Mouse (Mus musculus): ENCODE data around the gene Klhdc10. TPM values are rescaled to one million over a fixed set of nuclear protein-coding genes. Genes with fewer than 3 reads are reported as not detected.

The Klhdc10 gene
- polyA plus RNA-seq, 1 experiment from 2014 or later = 6.0 TPM

GRCm38 (mm10) chr6:30465586-30465985 lies 63.9 kb downstream of the Klhdc10 start:
- TF ChIP-seq CTCF (IDR thresholded peaks at IDR 0.05; ENCODE audit: low read depth) (no peak), EP300 (optimal IDR thresholded peaks at IDR 0.05) (no peak)

GRCm38 (mm10) chr6:30468058-30468457 lies 66.4 kb downstream of the Klhdc10 start:
- no peaks in the 10 kb centered on the region for H3K27me3 ChIP-seq (ENCODE audit: control insufficient read depth, insufficient read depth, low read length)
- no peaks in the 10 kb centered on the region for H3K9me3 ChIP-seq (ENCODE audit: control insufficient read depth, low read length)
- ATAC-seq (ENCODE audit: low FRiP score, low TSS enrichment) = no peak
- H3K36me3 ChIP-seq (ENCODE audit: control insufficient read depth, insufficient read depth, low read length) = no peaks in the 10 kb centered on the region
- H3K27ac ChIP-seq (replicated peaks) = no peak overlapping the region
- no peak overlapping the region for H3K4me2 ChIP-seq (replicated peaks; ENCODE audit: low read depth)
- 66% methylated on average over 1 of the region's 1 CpGs for WGBS
- no peak overlapping the region for H3K9ac ChIP-seq (ENCODE audit: low read length)
- H3K4me3 ChIP-seq (ENCODE audit: low read depth, low read length) = no peak overlapping the region
- H3K4me1 ChIP-seq (replicated peaks; ENCODE audit: control insufficient read depth, insufficient read depth) = no peaks in the 10 kb centered on the region
- TF ChIP-seq CTCF (IDR thresholded peaks at IDR 0.05; ENCODE audit: low read depth) (no peak), EP300 (optimal IDR thresholded peaks at IDR 0.05) (no peak)
- DNase-seq (ENCODE audit: low spot score) = no peak

More at GRCm38 (mm10) chr6:30465586-30465985, 63.9 kb downstream of the Klhdc10 start:
- Histone ChIP-seq H3K4me2 (replicated peaks; ENCODE audit: low read depth) (no peak overlapping the region), H3K9ac (ENCODE audit: low read length) (no peak overlapping the region), H3K27ac (replicated peaks) (no peak overlapping the region), H3K9me3 (ENCODE audit: control insufficient read depth, low read length) (no peaks in the 10 kb centered on the region), H3K27me3 (ENCODE audit: control insufficient read depth, insufficient read depth, low read length) (no peaks in the 10 kb centered on the region), H3K36me3 (ENCODE audit: control insufficient read depth, insufficient read depth, low read length) (no peaks in the 10 kb centered on the region), H3K4me3 (ENCODE audit: low read depth, low read length) (no peak overlapping the region), H3K4me1 (replicated peaks; ENCODE audit: control insufficient read depth, insufficient read depth) (no peaks in the 10 kb centered on the region; the same call in 1 of the 2 replicates)
- 81% methylated on average over 11 of the region's 11 CpGs for WGBS
- no peak for DNase-seq (ENCODE audit: low spot score)
- no peak for ATAC-seq (ENCODE audit: low FRiP score, low TSS enrichment)

GRCm38 (mm10) chr6:30468684-30469083 lies 67.0 kb downstream of the Klhdc10 start:
- Histone ChIP-seq H3K27me3 (ENCODE audit: control insufficient read depth, insufficient read depth, low read length) (no peaks in the 10 kb centered on the region), H3K4me3 (ENCODE audit: low read depth, low read length) (no peak overlapping the region), H3K36me3 (ENCODE audit: control insufficient read depth, insufficient read depth, low read length) (no peaks in the 10 kb centered on the region), H3K4me2 (replicated peaks; ENCODE audit: low read depth) (no peak overlapping the region), H3K9me3 (ENCODE audit: control insufficient read depth, low read length) (no peaks in the 10 kb centered on the region), H3K27ac (replicated peaks) (no peak overlapping the region), H3K9ac (ENCODE audit: low read length) (no peak overlapping the region), H3K4me1 (replicated peaks; ENCODE audit: control insufficient read depth, insufficient read depth) (no peaks in the 10 kb centered on the region)
- no peak for TF ChIP-seq EP300 (optimal IDR thresholded peaks at IDR 0.05)
- peak; percentile 70 for TF ChIP-seq CTCF (IDR thresholded peaks at IDR 0.05; ENCODE audit: low read depth)
- DNase-seq (ENCODE audit: low spot score) = peak; percentile 56
- 0 out of 2 replicates have a peak, but pooled peaks have one; percentile 28 for ATAC-seq (ENCODE audit: low FRiP score, low TSS enrichment)
- WGBS = 64% methylated on average over 12 of the region's 12 CpGs

GRCm38 (mm10) chr6:30469370-30469769 lies 67.7 kb downstream of the Klhdc10 start:
- no peak for TF ChIP-seq CTCF (IDR thresholded peaks at IDR 0.05; ENCODE audit: low read depth)
- TF ChIP-seq EP300 (optimal IDR thresholded peaks at IDR 0.05) = no peak

GRCm38 (mm10) chr6:30471706-30472105 lies 70.0 kb downstream of the Klhdc10 start:
- Histone ChIP-seq H3K4me3 (ENCODE audit: low read depth, low read length) (no peak overlapping the region), H3K9ac (ENCODE audit: low read length) (no peak overlapping the region), H3K36me3 (ENCODE audit: control insufficient read depth, insufficient read depth, low read length) (no peaks in the 10 kb centered on the region), H3K27ac (replicated peaks) (no peak overlapping the region), H3K9me3 (ENCODE audit: control insufficient read depth, low read length) (no peaks in the 10 kb centered on the region), H3K4me2 (replicated peaks; ENCODE audit: low read depth) (no peak overlapping the region), H3K27me3 (ENCODE audit: control insufficient read depth, insufficient read depth, low read length) (no peaks in the 10 kb centered on the region), H3K4me1 (replicated peaks; ENCODE audit: control insufficient read depth, insufficient read depth) (no peaks in the 10 kb centered on the region)
- ATAC-seq (ENCODE audit: low FRiP score, low TSS enrichment) = no peak
- 75% methylated on average over 3 of the region's 3 CpGs for WGBS
- no peak for DNase-seq (ENCODE audit: low spot score)
- TF ChIP-seq CTCF (IDR thresholded peaks at IDR 0.05; ENCODE audit: low read depth) = no peak
- no peak for TF ChIP-seq EP300 (optimal IDR thresholded peaks at IDR 0.05)

More at GRCm38 (mm10) chr6:30469370-30469769, 67.7 kb downstream of the Klhdc10 start:
- Histone ChIP-seq H3K4me2 (replicated peaks; ENCODE audit: low read depth) (no peak overlapping the region), H3K27me3 (ENCODE audit: control insufficient read depth, insufficient read depth, low read length) (no peaks in the 10 kb centered on the region), H3K36me3 (ENCODE audit: control insufficient read depth, insufficient read depth, low read length) (no peaks in the 10 kb centered on the region), H3K9me3 (ENCODE audit: control insufficient read depth, low read length) (no peaks in the 10 kb centered on the region), H3K4me3 (ENCODE audit: low read depth, low read length) (no peak overlapping the region), H3K4me1 (replicated peaks; ENCODE audit: control insufficient read depth, insufficient read depth) (no peaks in the 10 kb centered on the region), H3K27ac (replicated peaks) (no peak overlapping the region), H3K9ac (ENCODE audit: low read length) (no peak overlapping the region)
- 79% methylated on average over 12 of the region's 12 CpGs for WGBS
- DNase-seq (ENCODE audit: low spot score) (no peak), ATAC-seq (ENCODE audit: low FRiP score, low TSS enrichment) (peak; percentile 21; the same call in 1 of the 2 replicates)

GRCm38 (mm10) chr6:30476025-30476765 lies 74.5 kb downstream of the Klhdc10 start:
- TF ChIP-seq EP300 (optimal IDR thresholded peaks at IDR 0.05) (no peak), CTCF (IDR thresholded peaks at IDR 0.05; ENCODE audit: low read depth) (no peak)
- no peak overlapping the region for H3K4me3 ChIP-seq (ENCODE audit: low read depth, low read length)
- DNase-seq (ENCODE audit: low spot score) (no peak), ATAC-seq (ENCODE audit: low FRiP score, low TSS enrichment) (no peak)
- H3K9ac ChIP-seq (ENCODE audit: low read length) = no peak overlapping the region
- H3K36me3 ChIP-seq (ENCODE audit: control insufficient read depth, insufficient read depth, low read length) = no peaks in the 10 kb centered on the region
- H3K27ac ChIP-seq (replicated peaks) = no peak overlapping the region
- no peaks in the 10 kb centered on the region for H3K27me3 ChIP-seq (ENCODE audit: control insufficient read depth, insufficient read depth, low read length)
- no peak overlapping the region for H3K4me2 ChIP-seq (replicated peaks; ENCODE audit: low read depth)
- WGBS = 47% methylated on average over 10 of the region's 10 CpGs
- no peaks in the 10 kb centered on the region for H3K4me1 ChIP-seq (replicated peaks; ENCODE audit: control insufficient read depth, insufficient read depth)
- H3K9me3 ChIP-seq (ENCODE audit: control insufficient read depth, low read length) = no peaks in the 10 kb centered on the region
